Mouse (Mus musculus) monocyte, adult 5-6 weeks (primary cell): ENCODE data around the gene Bmpr1b. TPM values are rescaled to one million over a fixed set of nuclear protein-coding genes. Genes with fewer than 3 reads are reported as not detected.

Source experiments
- ATAC-seq: fragments of 153-309, 156-312 bp; replicated peaks from 2 replicates; pipeline ENCODE4 v1.8.0; 2017; ENCODE audit warnings: mild to moderate bottlenecking; ENCODE audit not compliant: low TSS enrichment, insufficient number of reproducible peaks, severe bottlenecking, poor library complexity, low FRiP score
- total RNA-seq: library from RNA; stranded (forward); fragments of 200-1000, 200-491, 200-594 nt; gene quantifications from 3 replicates; pipeline ENCODE4 v1.2.3, GENCODE M21; 2017

Gene Bmpr1b
- total RNA-seq, 1 experiment from 2014 or later, result not detected

DNA sequence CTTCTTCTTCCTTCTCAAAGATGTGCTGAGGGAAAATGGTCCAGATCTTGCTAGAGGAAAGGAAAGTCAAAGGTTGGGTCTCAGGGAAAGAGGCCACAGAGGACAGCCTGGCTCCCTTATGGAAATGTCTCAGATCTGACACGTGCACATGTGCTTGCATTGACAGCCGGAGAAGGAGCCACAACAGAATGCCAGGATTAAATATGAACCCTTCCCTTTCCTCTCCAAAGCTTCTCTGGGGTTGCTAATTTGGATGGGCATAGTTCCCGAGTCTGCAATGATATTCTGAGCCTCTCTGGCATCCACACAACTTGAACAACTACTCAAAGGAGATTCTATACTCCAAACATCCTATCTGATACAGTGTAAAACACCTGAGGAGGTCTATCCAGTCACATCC is 48.4 kb downstream of the Bmpr1b start:
- ATAC-seq, result no peak

DNA sequence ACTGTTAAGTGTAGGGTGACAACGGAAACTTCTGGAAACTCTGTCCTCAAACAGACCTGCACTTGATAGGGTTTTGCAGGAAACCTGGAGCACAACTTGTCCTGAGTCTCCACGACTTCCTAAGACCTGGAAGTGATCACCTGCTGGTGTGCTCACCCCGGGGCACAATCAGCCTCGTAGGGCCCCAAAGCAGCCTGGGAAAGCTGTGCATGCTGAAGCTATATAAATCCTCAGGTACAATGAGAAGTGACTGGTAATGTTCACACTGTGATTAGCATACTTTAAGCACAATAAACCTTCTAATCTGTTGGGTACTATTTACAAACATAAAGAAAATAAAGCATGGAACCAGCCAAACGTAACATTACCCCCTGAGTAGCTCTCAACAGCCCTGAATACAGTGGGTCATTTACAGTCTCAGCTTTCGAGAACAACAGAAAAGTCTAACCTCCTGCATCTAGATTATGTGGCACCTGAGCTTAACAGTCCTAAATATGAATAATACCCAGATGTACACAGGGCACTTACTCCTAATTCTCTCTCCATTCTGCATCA is 54.4 kb downstream of the Bmpr1b start:
- no peak for ATAC-seq

DNA sequence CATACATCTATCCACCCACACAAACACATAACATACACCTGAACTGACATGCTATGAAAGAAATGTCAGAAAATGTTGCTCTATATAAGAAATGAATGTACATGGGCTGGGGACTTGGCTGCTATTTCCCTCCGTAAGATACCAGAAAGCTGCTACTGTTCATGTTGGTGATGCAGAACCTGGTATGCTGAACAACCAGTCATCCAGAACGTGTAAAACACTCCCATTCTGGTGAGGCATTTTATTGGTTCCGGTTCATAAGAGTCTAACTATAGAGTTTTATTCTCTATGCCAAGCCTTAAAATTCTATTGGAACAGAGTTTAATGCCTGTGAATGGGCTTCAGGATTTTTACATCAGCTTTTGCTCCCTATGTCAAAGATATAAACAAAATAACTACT is 55.0 kb downstream of the Bmpr1b start:
- ATAC-seq, result no peak

DNA sequence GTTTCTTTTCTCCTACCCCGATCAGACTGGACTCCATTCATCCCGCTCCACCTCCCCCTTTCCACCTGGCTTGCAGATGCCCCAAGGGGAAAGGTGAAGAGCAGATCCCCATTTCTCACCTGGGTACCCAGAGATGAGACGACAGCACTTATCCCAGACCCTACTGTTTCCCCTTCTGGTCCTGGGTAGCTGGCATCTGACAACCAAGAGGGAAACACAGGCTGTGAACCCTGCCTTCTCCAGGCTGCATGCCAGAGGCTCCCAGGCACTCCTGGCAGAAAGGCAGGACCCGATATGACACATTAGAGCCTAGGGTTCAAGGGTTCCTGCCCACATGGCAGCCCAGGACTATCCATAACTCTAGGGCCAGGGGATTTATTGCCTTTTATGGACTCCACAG is 56.0 kb downstream of the Bmpr1b start:
- no peak for ATAC-seq

DNA sequence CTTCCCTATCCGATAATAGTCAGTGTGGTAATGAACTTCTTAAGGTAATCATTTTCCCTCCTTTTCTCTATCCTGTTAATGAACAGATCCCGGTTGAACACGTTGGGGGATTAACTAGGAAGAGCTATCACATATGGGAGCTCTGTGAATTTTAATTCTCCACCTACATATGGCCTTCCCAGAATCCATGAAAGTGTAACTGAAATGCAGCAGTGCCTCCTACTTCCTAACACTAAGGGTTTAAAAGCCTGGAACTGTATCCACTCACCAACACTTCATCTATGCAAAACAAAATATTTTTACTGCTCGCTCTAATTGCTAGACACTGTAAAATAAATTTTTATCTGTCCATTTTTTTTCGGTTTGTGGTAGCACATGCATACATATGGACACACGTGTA is 63.0 kb downstream of the Bmpr1b start:
- no peak for ATAC-seq

DNA sequence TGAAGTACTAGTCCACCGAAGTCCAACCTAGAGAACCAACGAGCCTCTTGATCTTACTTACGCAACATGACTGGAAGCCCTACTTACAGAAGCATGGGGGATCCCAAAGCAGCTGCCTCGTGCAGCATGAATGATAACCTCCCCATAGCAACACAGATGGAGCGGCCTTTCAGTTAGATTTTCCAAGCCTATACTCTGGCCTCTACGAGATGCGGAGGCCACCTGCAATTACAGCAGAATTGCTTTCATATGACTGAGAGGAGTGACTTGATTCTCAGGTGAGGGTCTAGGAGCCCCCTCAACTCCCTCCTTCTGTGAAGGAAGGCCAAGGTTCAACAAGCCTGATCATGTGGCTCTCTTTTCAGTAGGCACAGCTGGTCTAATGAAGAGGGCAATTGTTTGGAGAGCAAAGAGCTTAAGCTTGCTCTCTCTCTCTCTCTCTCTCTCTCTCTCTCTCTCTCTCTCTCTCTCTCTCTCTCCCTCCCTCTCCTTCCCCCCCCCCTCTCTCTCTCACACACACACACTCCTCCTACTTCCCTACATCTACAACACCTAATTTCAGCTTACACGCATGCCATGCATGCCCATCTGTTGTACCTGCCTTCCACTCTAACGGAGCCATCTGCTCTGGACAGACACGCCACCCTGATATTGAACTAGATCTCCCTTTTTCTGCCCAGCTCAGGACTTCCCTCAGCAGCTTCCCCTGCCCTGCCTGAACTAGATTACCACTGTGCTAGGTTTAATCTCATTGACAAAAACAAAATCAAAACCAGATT is 65.0 kb downstream of the Bmpr1b start:
- no peak for ATAC-seq

DNA sequence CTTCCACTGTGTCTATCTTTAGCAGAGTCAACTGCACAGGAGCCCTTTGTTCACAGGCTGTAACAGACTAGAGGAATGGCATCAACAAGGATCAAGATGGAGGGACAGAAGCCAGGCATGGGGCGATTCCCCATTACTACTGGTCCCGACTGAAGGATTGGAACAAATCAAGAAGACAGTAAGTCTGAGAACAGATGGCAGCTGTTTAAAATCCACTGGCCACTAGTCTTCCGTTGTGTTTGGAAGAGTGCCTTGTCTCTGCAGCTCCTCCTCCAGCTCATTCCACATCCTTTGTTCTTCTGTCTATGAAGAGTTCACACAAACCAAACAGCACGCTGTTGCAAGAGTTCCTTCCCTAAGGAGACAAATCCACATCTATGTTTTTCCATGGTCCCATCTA is 65.6 kb downstream of the Bmpr1b start:
- no peak for ATAC-seq

DNA sequence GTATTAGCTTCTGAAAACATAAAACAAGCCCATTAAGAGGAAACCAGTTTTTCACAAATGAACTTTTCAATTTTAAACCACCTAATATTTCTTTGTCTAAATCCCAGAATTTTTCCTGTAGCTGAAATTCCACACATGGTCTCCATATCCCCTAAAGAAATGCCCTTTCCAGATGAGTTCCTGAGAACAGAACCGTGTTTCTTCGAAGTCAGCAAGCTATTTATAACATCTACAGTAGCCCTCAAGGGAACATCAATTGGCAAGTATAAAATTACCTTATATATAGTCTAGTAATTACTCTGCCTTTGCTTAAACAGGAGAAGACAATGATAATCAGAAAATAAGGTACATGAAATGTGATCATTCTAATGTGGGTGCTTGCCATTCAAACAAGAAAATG is 70.1 kb downstream of the Bmpr1b start:
- ATAC-seq, result no peak

DNA sequence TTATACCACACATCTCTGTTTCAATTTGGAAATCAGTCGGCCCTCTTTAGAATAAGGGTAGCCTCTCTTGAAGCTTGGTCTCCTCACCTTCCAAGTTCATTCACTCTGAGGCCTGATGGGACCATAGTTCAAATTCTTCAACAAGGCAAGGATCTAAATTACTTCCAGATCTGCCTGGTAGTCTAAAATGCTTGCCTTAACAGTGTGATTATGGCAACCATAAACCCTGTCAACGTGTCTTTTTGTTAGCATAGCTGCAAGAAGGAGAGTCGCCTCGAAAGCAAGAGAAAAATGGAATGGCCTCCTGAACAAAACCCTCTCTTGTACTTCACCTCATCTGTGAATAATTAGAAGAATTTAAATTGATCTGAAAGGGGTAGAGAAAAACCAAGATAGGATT is 75.2 kb downstream of the Bmpr1b start:
- no peak for ATAC-seq

DNA sequence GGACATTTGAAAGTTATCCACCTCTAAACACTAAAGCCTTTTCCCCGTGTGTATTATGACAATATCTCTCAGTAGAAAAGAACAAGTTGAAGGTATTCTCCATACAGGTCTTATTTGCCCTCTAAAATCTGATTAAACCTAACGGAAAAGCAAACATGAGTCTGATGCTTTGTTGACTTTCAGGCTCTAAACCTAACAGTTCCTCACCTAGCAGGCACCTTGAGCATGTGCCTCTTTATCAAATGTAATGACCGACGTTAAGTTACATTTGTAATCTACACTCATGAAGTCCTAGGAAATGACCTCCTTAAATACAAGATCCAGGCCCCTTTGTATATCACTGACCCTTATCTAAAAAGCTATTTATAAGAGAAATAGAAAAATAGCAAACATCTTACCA is 79.5 kb downstream of the Bmpr1b start:
- no peak for ATAC-seq

DNA sequence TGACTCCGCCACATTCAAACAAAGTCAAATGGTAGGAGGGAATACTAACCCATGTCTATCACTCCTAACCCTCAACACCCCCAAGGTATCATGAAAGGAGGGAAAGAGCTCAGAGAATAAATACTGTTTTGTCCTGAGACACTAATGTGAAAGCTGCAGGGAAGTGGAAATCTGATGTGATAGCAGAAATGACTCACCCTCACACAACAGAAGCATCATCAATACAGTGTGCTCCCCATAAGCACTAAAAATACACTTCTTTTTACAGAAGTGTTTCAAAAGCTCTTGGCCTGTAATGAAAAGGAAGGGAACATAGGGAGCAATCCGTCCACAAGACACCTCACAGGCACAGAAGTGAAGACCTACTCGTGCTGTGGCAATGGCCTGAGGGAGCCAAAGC is 83.3 kb downstream of the Bmpr1b start:
- ATAC-seq, result no peak

DNA sequence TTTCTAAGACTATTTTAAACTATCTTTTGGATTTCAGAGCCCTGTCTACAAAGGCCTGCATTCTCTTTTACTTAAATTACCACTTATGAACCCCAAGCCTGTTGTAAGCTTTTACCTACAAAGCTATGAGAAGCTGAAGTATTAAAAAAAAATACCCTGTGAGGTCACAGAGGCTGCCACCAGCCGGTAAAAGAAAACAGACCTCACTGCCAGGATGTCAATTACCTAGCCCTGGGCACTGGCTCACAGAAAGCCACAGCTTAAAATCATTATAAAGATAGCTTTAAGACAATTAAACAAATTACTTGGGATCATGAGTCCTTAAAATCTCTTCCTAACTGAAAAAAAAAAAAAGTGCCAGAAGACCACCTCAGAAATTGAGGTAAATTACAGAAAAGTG is 85.1 kb downstream of the Bmpr1b start:
- no peak for ATAC-seq

DNA sequence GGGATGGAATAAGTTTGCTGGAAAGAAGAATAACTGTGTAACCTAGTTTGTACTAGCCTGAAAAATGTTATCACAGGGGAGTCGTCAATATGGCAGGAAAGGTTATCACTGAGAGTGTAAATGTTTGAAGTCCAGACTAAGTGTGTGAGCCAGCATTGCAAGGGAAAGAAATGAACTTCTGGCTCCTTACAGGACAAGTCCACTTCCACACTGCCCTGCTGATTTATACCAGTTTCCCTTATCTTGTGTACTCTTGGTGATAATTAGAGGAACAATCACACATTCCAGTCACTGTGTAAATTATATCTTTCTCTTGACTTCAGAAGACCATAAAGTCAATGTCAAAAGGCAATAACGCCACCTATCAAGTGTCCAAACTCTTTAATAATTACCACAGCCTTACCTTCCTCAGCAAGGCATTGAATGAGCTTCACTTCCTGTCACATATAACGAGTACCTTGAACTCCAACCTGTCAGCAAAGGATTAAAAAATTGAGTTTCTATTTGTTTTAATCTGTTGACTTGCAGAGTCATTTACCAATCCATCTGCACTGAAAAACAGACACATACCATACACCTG is 91.4 kb downstream of the Bmpr1b start:
- ATAC-seq, result no peak

DNA sequence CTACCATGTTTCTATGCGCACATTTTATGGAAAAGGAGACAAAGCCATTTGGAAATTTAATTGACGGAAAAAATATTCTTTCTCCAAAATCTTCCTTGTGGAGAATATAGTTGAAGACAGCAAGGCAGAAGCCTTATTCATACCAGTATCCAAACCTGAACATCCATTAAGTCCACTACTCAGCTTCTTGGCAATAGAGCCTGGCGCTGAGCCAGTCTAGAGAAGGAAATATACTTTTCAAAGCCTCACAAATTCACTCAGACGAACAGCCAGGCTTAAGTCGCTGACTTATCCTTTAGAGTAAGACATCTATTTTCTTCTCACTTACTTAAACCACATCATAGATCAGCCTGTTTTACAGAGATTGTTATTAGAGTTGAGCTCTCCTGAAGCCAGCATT is 97.6 kb downstream of the Bmpr1b start:
- ATAC-seq, result no peak

DNA sequence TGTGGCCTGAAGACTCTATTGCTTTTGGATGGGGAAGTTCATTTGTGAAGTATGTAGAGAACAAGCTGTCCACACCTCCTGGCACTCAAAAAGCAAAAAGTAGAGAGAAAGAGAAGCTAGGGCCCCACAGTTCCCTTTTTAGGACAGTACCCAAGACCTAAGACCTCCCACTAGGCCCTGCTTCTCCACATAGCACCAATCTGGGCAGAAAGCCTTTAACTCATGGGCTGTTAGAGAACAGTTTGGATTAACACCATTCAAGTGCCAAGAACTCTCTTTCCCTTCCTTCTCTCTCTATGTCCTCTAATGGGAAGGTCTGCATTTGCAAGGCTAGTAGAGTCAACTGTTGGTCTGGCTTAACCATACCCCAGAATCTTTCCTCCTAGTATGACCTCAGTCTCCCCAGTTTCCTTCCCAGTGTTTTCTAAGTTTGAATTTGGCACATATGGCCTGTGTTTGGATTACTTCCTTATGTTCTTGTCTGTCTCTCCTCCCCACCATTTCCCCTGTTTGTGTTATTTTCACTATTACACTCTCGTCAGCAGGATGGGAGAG is 102.4 kb downstream of the Bmpr1b start:
- no peak for ATAC-seq

DNA sequence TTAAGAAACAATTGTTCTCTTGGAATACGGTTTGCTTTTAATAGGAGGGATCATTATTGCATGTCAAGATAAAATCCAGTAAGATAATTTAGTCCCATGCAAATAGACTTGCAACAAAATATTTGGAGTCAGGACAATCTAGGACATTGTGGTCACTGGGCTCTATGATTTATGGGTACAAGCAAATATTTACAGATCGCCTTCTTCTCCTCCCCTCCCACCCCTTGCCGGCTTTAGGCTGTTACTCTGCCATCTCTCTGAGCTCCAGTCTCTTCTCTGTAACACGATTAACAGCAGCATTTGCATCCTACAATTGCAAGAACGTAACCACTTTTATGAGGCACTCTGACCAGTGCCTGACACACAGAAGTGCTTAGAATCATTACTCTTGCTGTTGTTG is 104.1 kb downstream of the Bmpr1b start:
- no peak for ATAC-seq

DNA sequence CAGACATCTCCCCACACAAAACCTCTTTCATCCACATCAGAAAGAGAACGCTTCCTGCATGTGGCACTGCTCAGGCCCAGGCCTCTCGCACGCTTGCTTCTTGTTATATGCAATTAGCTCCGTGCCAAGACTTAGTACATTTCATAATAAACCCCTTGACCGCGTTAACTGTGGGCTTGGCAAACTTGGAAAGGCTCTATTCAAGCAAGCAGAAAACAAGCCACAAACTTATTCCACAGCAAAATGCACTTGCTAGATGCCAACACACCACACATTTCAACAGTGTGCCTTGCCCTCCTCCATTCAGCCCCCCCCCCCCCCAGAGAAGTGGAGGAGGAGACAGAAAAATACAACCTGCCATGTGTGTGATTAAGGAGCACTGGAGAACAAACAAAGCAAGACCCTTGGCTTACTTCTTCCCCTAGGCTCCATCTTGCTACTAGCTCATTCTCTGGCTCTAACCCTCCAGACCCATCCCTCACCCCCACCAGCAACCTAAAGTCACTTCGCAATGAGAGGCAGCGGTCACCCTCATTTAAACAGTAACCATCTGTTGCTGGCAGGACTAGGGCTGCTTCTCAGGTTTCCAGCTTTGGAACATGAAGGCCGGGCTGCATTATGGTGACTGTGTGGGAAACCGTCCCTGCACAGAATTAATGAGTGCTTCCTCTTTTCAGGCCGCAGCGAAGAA is 105.5 kb downstream of the Bmpr1b start:
- no peak for ATAC-seq

DNA sequence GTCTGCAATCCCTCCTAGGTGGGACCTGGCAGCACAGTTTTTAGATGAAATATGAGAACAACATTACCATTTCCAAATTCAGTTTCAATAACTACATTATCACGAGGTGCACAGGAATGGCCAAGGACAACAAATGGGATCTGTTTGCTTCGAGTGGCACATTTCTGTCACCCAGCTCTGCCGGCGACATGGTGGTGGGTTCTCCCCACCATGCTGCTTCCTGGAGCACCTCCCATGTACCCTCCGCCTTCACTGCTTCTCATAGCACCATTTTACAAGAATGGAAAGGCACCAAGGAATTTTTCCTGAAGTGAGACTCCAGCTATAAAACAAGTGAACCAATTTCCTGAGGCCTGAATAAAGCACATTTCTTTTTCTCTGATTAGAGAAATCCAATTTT is 108.0 kb downstream of the Bmpr1b start:
- no peak for ATAC-seq

DNA sequence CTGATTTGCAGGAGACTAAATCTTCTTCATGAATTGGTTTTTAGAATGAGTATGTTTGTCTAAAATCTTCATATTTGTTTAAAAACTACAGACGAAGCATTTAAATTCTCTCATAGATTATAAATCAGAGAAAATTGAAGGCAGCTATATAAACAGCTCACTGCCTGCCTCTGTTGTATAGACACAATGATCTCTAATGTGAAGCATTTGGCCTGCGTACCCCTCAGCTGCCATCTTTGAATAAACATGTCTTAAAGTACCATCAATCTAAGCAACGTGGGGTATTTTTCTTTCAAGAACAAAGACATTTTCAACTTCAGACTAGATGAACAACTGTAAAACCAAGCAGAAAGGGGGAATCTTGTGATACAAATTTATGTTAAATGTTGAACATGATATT is 109.3 kb downstream of the Bmpr1b start:
- no peak for ATAC-seq

DNA sequence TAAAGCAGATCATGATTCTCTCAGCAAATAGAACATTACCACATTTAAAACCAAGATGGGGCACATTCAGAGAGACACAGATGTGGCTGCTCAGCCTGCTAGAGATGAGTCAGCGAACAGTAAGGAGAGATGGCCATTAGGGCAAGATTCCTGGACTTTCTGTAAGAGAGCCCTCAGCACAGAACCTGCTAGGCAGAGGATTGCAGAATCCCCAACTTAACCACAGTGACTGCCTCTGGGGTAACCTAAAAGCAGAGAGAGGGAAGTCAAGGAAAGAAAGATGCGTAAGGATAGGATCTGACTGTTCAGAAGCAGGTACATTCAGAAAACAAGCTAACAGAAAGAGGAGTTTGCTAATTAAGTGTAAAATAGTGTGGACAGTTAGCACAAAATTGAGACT is 118.5 kb downstream of the Bmpr1b start:
- no peak for ATAC-seq
